Mouse (Mus musculus): ENCODE measurements around the gene Fbln2. TPM values are rescaled to one million over a fixed set of nuclear protein-coding genes. Genes with fewer than 3 reads are reported as not detected.

Gene Fbln2
- polyA plus RNA-seq, 1 experiment: 2.4 TPM

DNA sequence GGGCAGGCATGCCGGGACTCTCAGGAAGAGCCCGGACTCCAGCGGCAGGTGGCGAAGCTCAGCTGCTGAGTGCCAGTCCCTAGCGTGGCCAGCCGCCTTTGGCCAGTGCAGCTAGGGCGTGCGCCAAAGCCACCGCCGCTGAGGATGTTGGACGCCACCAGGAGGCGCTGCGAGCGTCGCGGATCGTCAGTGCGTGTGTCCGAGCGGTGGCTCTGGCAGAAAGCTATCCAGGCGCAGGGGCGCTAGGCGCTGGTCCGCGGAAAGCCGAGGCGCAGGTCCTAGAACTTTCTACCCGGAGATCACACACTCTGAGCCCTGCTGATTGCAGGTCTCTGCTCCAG, 73.2 kb downstream of the Fbln2 start:
- peaks cover 6% of the 10 kb centered on the region; the same call in 1 of the 2 replicates for H3K4me1 ChIP-seq (ENCODE audit: control insufficient read depth, insufficient read depth, low read length)
- H3K36me3 ChIP-seq (ENCODE audit: control insufficient read depth, insufficient read depth, low read length): no peaks in the 10 kb centered on the region
- H3K27ac ChIP-seq (ENCODE audit: control insufficient read depth, insufficient read depth, low read depth, low read length): no peak overlapping the region
- peak overlapping the region; percentile 28 for H3K4me3 ChIP-seq (ENCODE audit: control insufficient read depth, low read depth, low read length)
- H3K27me3 ChIP-seq (ENCODE audit: control insufficient read depth, insufficient read depth, low read length): no peaks in the 10 kb centered on the region
- TF ChIP-seq CTCF (IDR thresholded peaks at IDR 0.05; ENCODE audit: control insufficient read depth, insufficient read depth, insufficient replicate concordance, low read depth, low read length): peak; percentile 79; the same call in 1 of the 2 replicates
- TF ChIP-seq POLR2A (IDR thresholded peaks at IDR 0.05; ENCODE audit: control insufficient read depth, low read depth, low read length): no peak

DNA sequence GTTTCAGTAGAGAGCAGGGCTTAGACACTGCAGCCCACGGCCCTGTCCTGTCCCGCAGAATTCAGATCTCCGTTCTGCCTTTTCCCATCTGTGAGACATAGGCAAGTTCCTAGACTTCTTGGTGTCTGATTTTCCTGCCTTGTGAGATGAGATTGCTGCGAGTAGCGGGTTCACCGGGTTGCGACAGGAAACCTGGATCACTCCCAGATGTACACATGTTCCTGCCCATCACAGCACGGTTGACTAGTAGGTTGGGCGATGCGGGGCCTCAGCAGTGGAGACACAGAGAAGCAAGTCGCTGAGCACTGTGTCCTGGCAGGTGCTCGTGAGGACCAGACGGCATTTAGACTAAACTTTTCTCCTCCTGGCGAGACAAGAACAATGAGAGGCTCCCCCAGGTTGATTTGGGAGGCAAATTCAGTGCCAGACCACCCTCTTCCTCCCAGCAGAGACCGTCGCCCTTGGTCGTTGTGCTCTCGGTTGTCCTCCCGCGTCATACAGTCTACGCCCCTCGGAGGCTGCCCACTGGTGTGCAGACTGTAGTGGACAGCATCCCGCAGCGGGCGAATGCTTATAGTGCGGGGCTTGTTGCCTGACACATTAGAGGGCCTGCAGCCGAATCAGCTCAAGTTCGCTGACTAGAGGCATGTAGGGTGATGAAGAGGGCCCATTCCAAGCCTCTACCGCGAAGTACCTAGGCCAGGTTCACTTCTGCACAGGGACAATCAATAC, 73.7 kb downstream of the Fbln2 start:
- Histone ChIP-seq H3K27me3 (ENCODE audit: control insufficient read depth, insufficient read depth, low read length) (no peaks in the 10 kb centered on the region), H3K4me1 (ENCODE audit: control insufficient read depth, insufficient read depth, low read length) (peaks cover 6% of the 10 kb centered on the region; the same call in 1 of the 2 replicates), H3K4me3 (ENCODE audit: control insufficient read depth, low read depth, low read length) (peak overlapping the region; percentile 28), H3K36me3 (ENCODE audit: control insufficient read depth, insufficient read depth, low read length) (no peaks in the 10 kb centered on the region), H3K27ac (ENCODE audit: control insufficient read depth, insufficient read depth, low read depth, low read length) (no peak overlapping the region)
- TF ChIP-seq POLR2A (IDR thresholded peaks at IDR 0.05; ENCODE audit: control insufficient read depth, low read depth, low read length) (no peak), CTCF (IDR thresholded peaks at IDR 0.05; ENCODE audit: control insufficient read depth, insufficient read depth, insufficient replicate concordance, low read depth, low read length) (no peak)

DNA sequence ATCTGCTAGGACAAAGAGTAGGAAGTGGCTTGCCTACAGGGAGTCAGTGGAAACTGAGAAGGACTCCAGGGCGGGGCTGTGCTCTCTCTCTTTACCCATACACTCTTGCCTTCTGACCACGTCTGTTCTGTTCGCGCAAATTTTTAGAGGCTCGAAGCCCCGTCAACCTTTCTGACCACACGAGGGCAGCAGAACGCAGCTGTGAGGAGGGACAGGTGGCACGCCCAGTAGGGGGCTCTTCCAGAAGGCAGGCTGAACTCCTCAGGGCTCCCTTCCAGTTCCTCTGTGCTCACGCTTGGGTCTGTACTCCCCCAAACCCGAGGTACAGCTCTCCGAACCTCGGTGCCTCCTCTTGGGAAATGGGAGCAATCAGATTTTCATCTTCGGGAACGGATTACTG, 74.4 kb downstream of the Fbln2 start:
- no peaks in the 10 kb centered on the region for H3K27me3 ChIP-seq (ENCODE audit: control insufficient read depth, insufficient read depth, low read length)
- no peaks in the 10 kb centered on the region for H3K36me3 ChIP-seq (ENCODE audit: control insufficient read depth, insufficient read depth, low read length)
- no peak overlapping the region for H3K4me3 ChIP-seq (ENCODE audit: control insufficient read depth, low read depth, low read length)
- peak; percentile 73; the same call in 1 of the 2 replicates for TF ChIP-seq CTCF (IDR thresholded peaks at IDR 0.05; ENCODE audit: control insufficient read depth, insufficient read depth, insufficient replicate concordance, low read depth, low read length)
- TF ChIP-seq POLR2A (IDR thresholded peaks at IDR 0.05; ENCODE audit: control insufficient read depth, low read depth, low read length): no peak
- no peak overlapping the region for H3K27ac ChIP-seq (ENCODE audit: control insufficient read depth, insufficient read depth, low read depth, low read length)
- H3K4me1 ChIP-seq (ENCODE audit: control insufficient read depth, insufficient read depth, low read length): peaks cover 6% of the 10 kb centered on the region; the same call in 1 of the 2 replicates

DNA sequence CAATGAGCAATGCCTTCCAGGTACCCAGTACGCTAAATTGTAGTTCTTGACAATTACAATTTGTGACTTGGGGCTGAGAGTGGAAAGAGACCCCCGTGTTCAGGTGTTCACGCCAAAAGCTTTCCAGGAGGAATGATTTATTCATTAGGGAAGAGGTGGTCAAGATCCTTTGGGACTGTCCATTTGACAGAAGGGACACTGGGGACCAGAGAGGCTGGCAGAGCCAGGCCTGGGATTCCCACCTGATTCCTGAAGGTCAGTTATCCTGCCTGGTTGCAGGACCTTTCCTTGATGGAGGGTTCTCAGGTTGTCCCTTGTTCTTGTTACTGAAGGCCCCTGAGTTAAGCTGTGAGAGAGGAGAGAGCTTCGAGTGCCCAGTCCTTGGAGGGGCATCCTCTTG, 74.9 kb downstream of the Fbln2 start:
- H3K4me1 ChIP-seq (ENCODE audit: control insufficient read depth, insufficient read depth, low read length): peaks cover 6% of the 10 kb centered on the region; the same call in 1 of the 2 replicates
- no peak overlapping the region for H3K27ac ChIP-seq (ENCODE audit: control insufficient read depth, insufficient read depth, low read depth, low read length)
- H3K36me3 ChIP-seq (ENCODE audit: control insufficient read depth, insufficient read depth, low read length): no peaks in the 10 kb centered on the region
- no peak overlapping the region for H3K4me3 ChIP-seq (ENCODE audit: control insufficient read depth, low read depth, low read length)
- no peak for TF ChIP-seq POLR2A (IDR thresholded peaks at IDR 0.05; ENCODE audit: control insufficient read depth, low read depth, low read length)
- no peak for TF ChIP-seq CTCF (IDR thresholded peaks at IDR 0.05; ENCODE audit: control insufficient read depth, insufficient read depth, insufficient replicate concordance, low read depth, low read length)
- H3K27me3 ChIP-seq (ENCODE audit: control insufficient read depth, insufficient read depth, low read length): no peaks in the 10 kb centered on the region

DNA sequence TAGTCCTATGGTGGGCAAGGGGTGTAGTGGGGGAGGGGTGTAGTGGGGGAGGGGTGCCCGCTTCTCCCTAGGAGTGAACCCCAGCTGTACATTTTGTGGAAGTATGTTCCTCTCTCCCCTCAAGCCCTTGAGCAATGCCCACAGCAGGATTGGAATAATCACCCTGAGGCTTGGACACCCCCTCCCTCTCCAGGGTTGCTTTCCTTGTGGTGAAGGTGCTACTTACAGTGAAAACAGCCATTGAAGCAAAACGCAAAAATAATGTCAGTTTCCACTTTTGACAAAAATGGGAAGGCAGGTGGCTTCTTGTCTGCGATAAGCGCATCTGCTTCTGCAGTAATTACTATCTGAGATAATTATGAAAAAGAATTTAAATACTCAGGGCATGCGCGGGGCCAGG, 75.4 kb downstream of the Fbln2 start:
- Histone ChIP-seq H3K27ac (ENCODE audit: control insufficient read depth, insufficient read depth, low read depth, low read length) (no peak overlapping the region), H3K36me3 (ENCODE audit: control insufficient read depth, insufficient read depth, low read length) (no peaks in the 10 kb centered on the region), H3K27me3 (ENCODE audit: control insufficient read depth, insufficient read depth, low read length) (no peaks in the 10 kb centered on the region), H3K4me1 (ENCODE audit: control insufficient read depth, insufficient read depth, low read length) (peaks cover 6% of the 10 kb centered on the region; the same call in 1 of the 2 replicates), H3K4me3 (ENCODE audit: control insufficient read depth, low read depth, low read length) (no peak overlapping the region)
- TF ChIP-seq CTCF (IDR thresholded peaks at IDR 0.05; ENCODE audit: control insufficient read depth, insufficient read depth, insufficient replicate concordance, low read depth, low read length): no peak
- TF ChIP-seq POLR2A (IDR thresholded peaks at IDR 0.05; ENCODE audit: control insufficient read depth, low read depth, low read length): no peak

DNA sequence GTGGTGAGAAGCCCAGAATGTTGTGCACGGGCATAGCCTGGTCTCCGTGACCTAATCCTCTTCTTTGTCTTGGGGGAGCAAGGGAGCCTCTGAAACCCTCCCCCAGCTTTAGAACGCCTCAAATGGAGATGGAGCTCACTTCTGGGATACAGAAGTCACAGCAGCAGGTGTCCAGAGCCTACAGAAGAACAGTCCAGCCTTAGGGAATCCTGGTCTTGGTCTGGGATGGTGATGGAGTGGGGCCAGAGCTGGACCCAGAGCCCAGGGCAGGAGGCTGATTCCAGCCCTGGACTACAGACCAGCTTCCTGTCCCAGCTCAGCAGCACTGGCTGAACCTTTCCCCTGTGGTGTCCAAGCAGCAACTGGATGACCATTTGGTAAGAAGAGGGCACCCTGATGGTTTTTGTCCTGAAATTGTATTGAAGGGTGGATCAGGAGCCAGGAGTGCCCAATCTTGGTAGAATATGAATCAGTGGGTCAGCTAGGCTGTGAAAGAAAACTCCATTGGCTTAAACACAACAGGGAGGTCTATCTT, 76.1 kb downstream of the Fbln2 start:
- Histone ChIP-seq H3K36me3 (ENCODE audit: control insufficient read depth, insufficient read depth, low read length) (no peaks in the 10 kb centered on the region), H3K4me1 (ENCODE audit: control insufficient read depth, insufficient read depth, low read length) (peaks cover 6% of the 10 kb centered on the region; the same call in 1 of the 2 replicates), H3K4me3 (ENCODE audit: control insufficient read depth, low read depth, low read length) (no peak overlapping the region), H3K27ac (ENCODE audit: control insufficient read depth, insufficient read depth, low read depth, low read length) (no peak overlapping the region), H3K27me3 (ENCODE audit: control insufficient read depth, insufficient read depth, low read length) (no peaks in the 10 kb centered on the region)
- TF ChIP-seq POLR2A (IDR thresholded peaks at IDR 0.05; ENCODE audit: control insufficient read depth, low read depth, low read length) (no peak), CTCF (IDR thresholded peaks at IDR 0.05; ENCODE audit: control insufficient read depth, insufficient read depth, insufficient replicate concordance, low read depth, low read length) (no peak)

DNA sequence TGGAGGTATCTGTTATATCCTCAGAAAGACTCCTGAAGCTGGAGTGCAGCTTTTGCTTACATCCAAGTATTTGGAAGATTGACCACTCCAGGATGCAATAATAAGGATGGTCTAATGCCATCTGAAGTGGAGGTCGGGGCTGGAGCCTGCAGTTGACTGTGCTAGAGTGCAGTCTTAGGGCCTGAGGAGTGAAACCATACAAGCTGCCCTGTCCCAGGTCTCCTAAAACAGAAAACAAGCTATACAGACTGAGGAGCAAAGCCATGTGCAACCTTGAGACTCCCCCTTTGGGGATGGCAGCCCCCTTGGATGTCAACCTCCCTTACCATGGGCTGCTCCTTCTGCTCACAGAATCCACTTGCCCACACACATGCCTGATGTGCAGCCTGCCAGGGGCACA, 76.7 kb downstream of the Fbln2 start:
- no peak overlapping the region for H3K4me3 ChIP-seq (ENCODE audit: control insufficient read depth, low read depth, low read length)
- peaks cover 6% of the 10 kb centered on the region; the same call in 1 of the 2 replicates for H3K4me1 ChIP-seq (ENCODE audit: control insufficient read depth, insufficient read depth, low read length)
- TF ChIP-seq CTCF (IDR thresholded peaks at IDR 0.05; ENCODE audit: control insufficient read depth, insufficient read depth, insufficient replicate concordance, low read depth, low read length) (no peak), POLR2A (IDR thresholded peaks at IDR 0.05; ENCODE audit: control insufficient read depth, low read depth, low read length) (no peak)
- no peak overlapping the region for H3K27ac ChIP-seq (ENCODE audit: control insufficient read depth, insufficient read depth, low read depth, low read length)
- H3K36me3 ChIP-seq (ENCODE audit: control insufficient read depth, insufficient read depth, low read length): no peaks in the 10 kb centered on the region
- H3K27me3 ChIP-seq (ENCODE audit: control insufficient read depth, insufficient read depth, low read length): no peaks in the 10 kb centered on the region
